Mouse (Mus musculus): ENCODE results near the gene Galnt13.

- TF ChIP-seq CTCF (IDR thresholded peaks at IDR 0.05; ENCODE audit: extremely low read depth, insufficient read length, insufficient replicate concordance, low read depth, low read length), result no peak
- TF ChIP-seq POLR2A (IDR thresholded peaks at IDR 0.05; ENCODE audit: low read depth, low read length), result no peak
Observed at GRCm38 (mm10) chr2:54937306-54937705, 501.2 kb downstream of the Galnt13 start.
